Mouse (Mus musculus): ENCODE results near the gene Triobp.
A peak's percentile ranks its signal among the peaks of the same experiment; 100 is the strongest.

Gene Triobp

GRCm38 (mm10) chr15:78947657-78948056, at the start of gene Triobp:
Triobp (plus strand) TSS chr15:78947724.
- peak; percentile 91 for DNase-seq (ENCODE audit: low spot score)

DNA sequence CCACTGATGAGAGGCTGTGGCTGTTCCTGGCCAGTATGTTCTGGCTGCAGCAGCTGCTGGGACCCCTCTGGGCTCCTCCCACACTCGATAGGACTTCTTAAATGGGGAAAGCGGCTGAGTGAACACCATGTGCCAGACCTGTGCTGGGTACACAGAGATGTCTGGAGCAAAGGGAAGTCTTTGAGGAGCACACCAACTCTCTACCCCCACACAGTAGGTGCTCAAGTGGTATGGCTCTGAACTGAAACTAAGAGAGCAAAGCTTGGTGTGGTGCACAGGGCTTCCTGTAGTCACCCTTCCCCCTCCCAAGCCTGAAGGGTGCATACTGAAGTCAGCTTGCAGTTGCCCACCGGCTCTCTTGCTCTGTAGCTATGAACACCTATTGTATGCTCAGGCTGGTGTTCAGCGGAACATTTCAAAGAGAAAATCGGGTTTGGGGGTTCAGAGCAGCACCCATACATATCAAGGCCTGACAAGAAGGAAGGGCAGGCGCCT, 49.0 kb upstream of the Triobp start:
- DNase-seq (ENCODE audit: low spot score): no peak

DNA sequence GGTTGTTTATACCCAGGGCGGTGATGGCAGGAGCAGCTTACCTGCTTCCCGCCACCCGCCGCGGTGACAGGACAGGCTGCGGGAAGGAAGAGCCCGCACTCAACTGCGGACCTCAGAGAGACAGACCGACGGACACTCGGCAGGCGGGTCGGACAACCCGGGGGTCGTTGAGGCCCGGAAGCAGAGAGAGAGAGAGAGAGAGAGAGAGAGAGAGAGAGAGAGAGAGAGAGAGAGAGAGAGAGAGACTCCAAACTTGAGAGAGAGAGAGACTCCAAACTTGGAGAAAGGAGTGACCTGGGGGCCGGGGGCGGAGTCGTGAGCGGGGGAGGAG, 48.1 kb upstream of the Triobp start, which contains the start of gene Gm49510:
TSS of gene Gm49510 (plus strand) at position 259 of the 331 bp plus-strand sequence.
- no peak for DNase-seq (ENCODE audit: low spot score)

GRCm38 (mm10) chr15:78899740-78900584, 47.6 kb upstream of the Triobp start, which contains the start of gene Sh3bp1:
Sh3bp1 (plus strand) TSS chr15:78899768.
- peak; percentile 50 for DNase-seq (ENCODE audit: low spot score)

GRCm38 (mm10) chr15:78900585-78901421, 46.7 kb upstream of the Triobp start:
- no peak for DNase-seq (ENCODE audit: low spot score)

GRCm38 (mm10) chr15:78901422-78901789, 46.1 kb upstream of the Triobp start:
- peak; percentile 58 for DNase-seq (ENCODE audit: low spot score)

DNA sequence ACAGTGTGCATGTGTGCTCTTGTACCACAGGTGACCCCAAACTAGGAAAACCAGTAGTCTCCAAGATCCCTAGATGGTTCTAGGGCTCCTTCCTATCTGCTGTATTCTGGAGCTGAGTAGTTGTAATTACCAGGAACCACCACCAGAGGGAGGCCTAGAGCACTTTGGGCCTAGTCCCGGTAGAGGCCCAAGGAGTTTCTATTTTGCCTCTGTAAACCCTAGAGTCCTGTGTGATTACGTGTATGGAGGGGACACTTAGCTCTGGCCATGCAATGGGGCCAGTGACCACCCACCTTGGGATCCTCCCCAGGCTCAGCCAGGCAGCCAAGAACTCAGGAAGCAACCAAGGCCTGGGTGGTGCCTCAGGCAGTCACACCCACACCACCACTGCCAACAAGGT, 44.3 kb upstream of the Triobp start:
- peak; percentile 69 for DNase-seq (ENCODE audit: low spot score)

GRCm38 (mm10) chr15:78908399-78908798, 39.1 kb upstream of the Triobp start:
- no peak for DNase-seq (ENCODE audit: low spot score)

GRCm38 (mm10) chr15:78908982-78909381, 38.5 kb upstream of the Triobp start:
- DNase-seq (ENCODE audit: low spot score): no peak

GRCm38 (mm10) chr15:78912040-78912439, 35.5 kb upstream of the Triobp start:
- DNase-seq (ENCODE audit: low spot score): no peak

DNA sequence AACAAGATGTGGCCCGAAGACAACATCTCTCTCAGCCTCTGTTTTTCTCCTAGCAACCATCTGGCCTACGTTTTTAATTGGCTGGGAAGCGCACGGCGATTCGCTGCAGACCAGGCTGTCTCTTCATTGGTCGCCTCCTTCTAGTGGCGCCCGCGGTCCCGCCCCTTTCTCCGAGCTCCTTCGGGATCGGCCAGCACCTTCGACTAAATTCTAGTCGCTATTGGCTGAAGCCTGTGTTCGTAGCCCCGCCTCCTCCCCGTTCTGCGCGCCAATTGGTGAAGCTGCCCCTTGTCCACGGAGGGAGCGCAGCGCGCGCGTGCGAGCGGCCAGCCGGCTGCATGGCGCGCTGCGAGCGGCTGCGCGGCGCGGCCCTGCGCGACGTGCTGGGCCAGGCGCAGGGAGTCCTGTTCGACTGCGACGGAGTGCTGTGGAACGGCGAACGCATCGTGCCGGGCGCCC, 33.9 kb upstream of the Triobp start, which contains the start of gene Pdxp:
TSS of gene Pdxp (plus strand) at position 288 of the 459 bp plus-strand sequence.
- peak; percentile 97 for DNase-seq (ENCODE audit: low spot score)

DNA sequence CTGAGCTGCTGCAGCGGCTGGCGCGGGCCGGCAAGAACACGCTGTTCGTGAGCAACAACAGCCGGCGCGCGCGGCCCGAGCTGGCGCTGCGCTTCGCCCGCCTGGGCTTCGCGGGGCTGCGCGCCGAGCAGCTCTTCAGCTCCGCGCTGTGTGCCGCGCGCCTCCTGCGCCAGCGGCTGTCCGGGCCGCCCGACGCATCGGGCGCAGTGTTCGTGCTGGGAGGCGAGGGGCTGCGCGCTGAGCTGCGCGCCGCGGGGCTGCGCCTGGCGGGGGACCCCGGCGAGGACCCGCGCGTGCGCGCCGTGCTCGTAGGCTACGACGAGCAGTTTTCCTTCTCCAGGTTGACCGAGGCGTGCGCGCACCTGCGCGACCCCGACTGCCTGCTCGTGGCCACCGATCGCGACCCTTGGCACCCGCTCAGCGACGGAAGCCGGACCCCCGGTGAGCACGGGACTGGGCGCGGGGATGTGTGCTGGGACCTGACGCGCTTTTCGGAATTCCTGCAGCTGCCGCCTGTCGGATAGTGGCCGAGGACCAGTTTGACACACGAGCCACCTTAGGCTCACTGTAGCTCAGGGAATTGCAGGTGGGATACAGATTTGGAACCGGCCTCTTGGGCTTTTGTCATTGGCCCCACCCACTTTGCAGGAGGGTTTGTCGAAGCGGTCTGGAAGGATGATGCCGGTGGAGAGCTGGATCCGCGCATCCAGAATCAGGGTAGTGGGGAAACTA, 33.3 kb upstream of the Triobp start:
- peak; percentile 55 for DNase-seq (ENCODE audit: low spot score)

DNA sequence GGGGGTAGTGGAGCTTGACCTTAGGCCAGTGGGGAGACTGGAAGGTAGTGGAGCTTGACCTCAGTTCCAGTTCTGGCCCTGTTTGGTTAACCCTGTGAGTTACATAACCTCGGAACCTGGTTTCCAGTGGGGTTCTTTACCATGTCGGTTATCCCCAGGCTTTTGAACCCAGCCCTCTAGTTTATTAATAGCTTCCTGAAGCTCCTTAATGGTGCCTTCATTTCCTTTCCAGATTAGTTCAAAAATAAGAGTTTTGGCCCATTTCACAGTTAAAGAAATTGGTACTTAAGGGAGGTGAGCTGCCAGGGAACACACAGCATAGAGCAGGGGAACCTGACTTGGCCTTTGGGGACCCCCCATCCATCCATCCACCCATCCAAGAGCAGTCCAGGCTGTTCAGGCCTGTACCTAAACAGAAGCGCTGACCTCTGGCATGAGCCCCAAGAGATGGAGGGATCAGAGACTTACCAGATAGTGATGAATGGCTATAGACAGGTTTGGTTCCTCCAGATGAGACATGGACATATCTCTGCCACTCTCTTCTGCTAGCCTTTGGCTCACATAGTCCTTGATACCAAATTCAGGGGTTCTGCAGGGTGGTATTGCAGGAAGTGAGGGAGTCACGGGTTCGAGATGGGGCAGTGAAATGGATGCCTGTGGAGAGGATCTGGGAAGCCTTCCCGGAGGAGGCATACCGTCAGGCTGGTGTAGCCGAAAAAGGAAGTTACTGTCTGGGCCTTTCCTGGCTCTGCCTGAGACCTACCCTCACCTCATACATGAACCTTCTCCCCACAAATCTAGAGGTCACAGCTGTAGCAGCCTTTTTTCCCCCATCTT, 32.5 kb upstream of the Triobp start:
- DNase-seq (ENCODE audit: low spot score): no peak

GRCm38 (mm10) chr15:78915660-78916017, 31.9 kb upstream of the Triobp start:
- no peak for DNase-seq (ENCODE audit: low spot score)

GRCm38 (mm10) chr15:78916052-78916826, 31.3 kb upstream of the Triobp start:
- no peak for DNase-seq (ENCODE audit: low spot score)

GRCm38 (mm10) chr15:78918126-78918525, 29.4 kb upstream of the Triobp start:
- no peak for DNase-seq (ENCODE audit: low spot score)

- no peak for DNase-seq (ENCODE audit: low spot score)
Observed at GRCm38 (mm10) chr15:78919914-78920313, 27.6 kb upstream of the Triobp start.

GRCm38 (mm10) chr15:78922700-78923099, 24.8 kb upstream of the Triobp start:
- DNase-seq (ENCODE audit: low spot score): no peak

DNA sequence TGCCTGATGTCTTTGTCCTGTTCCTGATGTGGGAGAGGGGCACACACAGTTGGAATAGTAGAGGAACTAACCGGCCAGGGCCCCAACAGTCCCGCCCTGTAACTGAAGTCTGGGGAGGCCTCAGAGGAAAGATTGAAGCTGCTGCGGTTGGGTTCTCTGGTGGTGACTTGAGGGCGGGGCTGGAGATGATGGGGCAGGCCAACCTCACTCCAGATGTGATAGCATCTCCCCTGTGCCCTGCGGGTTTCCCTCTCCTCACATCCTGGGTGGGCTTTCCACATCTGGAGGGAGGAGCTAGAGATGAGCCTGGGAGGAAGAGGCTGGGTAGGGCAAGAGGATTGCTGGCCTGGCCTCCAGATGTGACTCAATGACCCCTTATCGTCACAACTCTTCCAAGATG, 23.9 kb upstream of the Triobp start:
- no peak for DNase-seq (ENCODE audit: low spot score)

- DNase-seq (ENCODE audit: low spot score): peak; percentile 63
Observed at GRCm38 (mm10) chr15:78925129-78925528, 22.4 kb upstream of the Triobp start.
